ENCODE assay signal across 19 mouse cellular contexts in genomic region chr16:29840412-29840811, GRCm38 (mm10).
DNase-seq lines count a peak whose midpoint lies in the region; ATAC-seq and TF ChIP-seq lines count a peak whose summit lies in the region.
"Had no signal": no experiment of that assay in that cellular context is flagged by ENCODE, and none has a peak within 500 bp of the region (broad histone marks: within the 10 kb centered on the region; RNA-seq: fewer than 3 reads in every experiment).

No protein-coding gene starts in this region.

- peak overlapping the region; percentile 51; the same call in 1 of the 2 replicates for H3K27ac ChIP-seq in layer of hippocampus, adult 2 months
- H3K27ac ChIP-seq in limb, embryonic 12.5 days, result 0 out of 2 replicates have a peak overlapping the region, but pooled peaks have one; percentile 91
- H3K27ac ChIP-seq in liver, embryonic 13.5 days, result no peak overlapping the region
- no peak overlapping the region for H3K27ac ChIP-seq in midbrain, embryonic 10.5 days (replicated peaks)
- H3K27ac ChIP-seq: hindbrain, embryonic 14.5 days; lung, embryonic 15.5 days; neural tube, embryonic 15.5 days had no signal

- no peak for DNase-seq in layer of hippocampus, adult 2 months (ENCODE audit: low spot score in 2 of 2)
- DNase-seq in layer of hippocampus, adult 8-10 months (ENCODE audit: low spot score in 2 of 2), result no peak
- peak; percentile 19 for DNase-seq in liver, embryonic 13.5 days
- DNase-seq in midbrain, embryonic 10.5 days (ENCODE audit: low spot score), result no peak
- no peak for DNase-seq in natural killer cell, adult 2 months (ENCODE audit: low spot score in 2 of 2)
- no peak for DNase-seq in ovary, postnatal 36 days (ENCODE audit: low spot score)
- DNase-seq: adrenal gland, postnatal 36 days; cerebellum, adult 18-20 months; cerebellum, postnatal 25 days; heart, postnatal 36 days; kidney, adult 8-10 months; kidney, postnatal 10 days; lung, postnatal 36 days had no signal

- 54% methylated on average over 2 of the region's 2 CpGs for WGBS in limb, embryonic 12.5 days
- 22% methylated on average over 2 of the region's 2 CpGs for WGBS in liver, embryonic 13.5 days (ENCODE audit: insufficient replicate concordance)
- 78% methylated on average over 2 of the region's 2 CpGs for WGBS in midbrain, embryonic 10.5 days

- ATAC-seq in limb, embryonic 12.5 days (ENCODE audit: insufficient number of reproducible peaks, insufficient read depth, low FRiP score, low TSS enrichment, low read depth), result no peak
- no peak for ATAC-seq in liver, embryonic 13.5 days (ENCODE audit: low read depth)
- ATAC-seq: CD4-positive, CD25-positive, alpha-beta regulatory T cell, adult 4 months; Patski had no signal

- H3K9ac ChIP-seq in limb, embryonic 12.5 days (replicated peaks), result no peak overlapping the region
- peak overlapping the region; percentile 34; the same call in 1 of the 2 replicates for H3K9ac ChIP-seq in liver, embryonic 13.5 days
- H3K9ac ChIP-seq: hindbrain, embryonic 14.5 days; lung, embryonic 15.5 days; neural tube, embryonic 15.5 days had no signal

- no peak overlapping the region for H3K4me3 ChIP-seq in layer of hippocampus, adult 2 months
- H3K4me3 ChIP-seq in limb, embryonic 12.5 days (replicated peaks), result no peak overlapping the region
- no peak overlapping the region for H3K4me3 ChIP-seq in liver, embryonic 13.5 days (replicated peaks)
- no peak overlapping the region for H3K4me3 ChIP-seq in midbrain, embryonic 10.5 days
- H3K4me3 ChIP-seq: lung, embryonic 15.5 days; neural tube, embryonic 15.5 days had no signal

- no peaks in the 10 kb centered on the region for H3K9me3 ChIP-seq in limb, embryonic 12.5 days
- H3K9me3 ChIP-seq in liver, embryonic 13.5 days (replicated peaks), result no peaks in the 10 kb centered on the region
- no peaks in the 10 kb centered on the region for H3K9me3 ChIP-seq in midbrain, embryonic 10.5 days (replicated peaks)
- H3K9me3 ChIP-seq: lung, embryonic 15.5 days; neural tube, embryonic 15.5 days had no signal

- H3K4me2 ChIP-seq in limb, embryonic 12.5 days, result no peak overlapping the region
- peak overlapping the region; percentile 67 for H3K4me2 ChIP-seq in liver, embryonic 13.5 days
- H3K4me2 ChIP-seq: hindbrain, embryonic 14.5 days; lung, embryonic 15.5 days; neural tube, embryonic 15.5 days had no signal

- no peak for TF ChIP-seq CTCF in layer of hippocampus, adult 2 months (conservative IDR thresholded peaks at IDR 0.05)

- no peaks in the 10 kb centered on the region for H3K36me3 ChIP-seq in limb, embryonic 12.5 days
- H3K36me3 ChIP-seq in liver, embryonic 13.5 days, result no peaks in the 10 kb centered on the region
- no peaks in the 10 kb centered on the region for H3K36me3 ChIP-seq in midbrain, embryonic 10.5 days
- H3K36me3 ChIP-seq: lung, embryonic 15.5 days; neural tube, embryonic 15.5 days had no signal

- H3K4me1 ChIP-seq in limb, embryonic 12.5 days (replicated peaks), result peaks cover 50% of the 10 kb centered on the region
- H3K4me1 ChIP-seq in liver, embryonic 13.5 days (replicated peaks), result peaks cover 63% of the 10 kb centered on the region
- peaks cover 60% of the 10 kb centered on the region for H3K4me1 ChIP-seq in midbrain, embryonic 10.5 days

- 0 out of 2 replicates have a peak, but pooled peaks cover 4% of the 10 kb centered on the region for H3K27me3 ChIP-seq in limb, embryonic 12.5 days
- no peaks in the 10 kb centered on the region for H3K27me3 ChIP-seq in liver, embryonic 13.5 days
- H3K27me3 ChIP-seq in midbrain, embryonic 10.5 days (ENCODE audit: low read depth, poor library complexity, severe bottlenecking), result peaks cover 93% of the 10 kb centered on the region
- H3K27me3 ChIP-seq: lung, embryonic 15.5 days; Patski had no signal

Comparison
In these comparisons a context has a peak if more than half of its experiments do, and no peak if none do; other contexts are left out.
1. H3K27ac ChIP-seq: peak in layer of hippocampus, adult 2 months (single experiment) and limb, embryonic 12.5 days (single experiment); none in liver, embryonic 13.5 days (single experiment) and midbrain, embryonic 10.5 days (single experiment).